Mouse (Mus musculus): ENCODE results near the gene Gm37419. TPM values are rescaled to one million over a fixed set of nuclear protein-coding genes. Genes with fewer than 3 reads are reported as not detected.

The Gm37419 gene
- polyA plus RNA-seq, 1 experiment from 2014 or later: not detected

GRCm38 (mm10) chr16:24029965-24030672 is 41.8 kb downstream of the Gm37419 start:
- Histone ChIP-seq H3K9ac (ENCODE audit: low read length) (no peak overlapping the region), H3K4me2 (no peak overlapping the region), H3K9me3 (ENCODE audit: control insufficient read depth, low read length) (no peaks in the 10 kb centered on the region), H3K36me3 (ENCODE audit: control insufficient read depth, insufficient read depth, low read length) (no peaks in the 10 kb centered on the region), H3K4me3 (ENCODE audit: low read depth, low read length) (no peak overlapping the region), H3K27ac (ENCODE audit: low read depth, low read length) (no peak overlapping the region), H3K4me1 (ENCODE audit: control insufficient read depth, insufficient read depth, low read length) (no peaks in the 10 kb centered on the region), H3K27me3 (ENCODE audit: control insufficient read depth, insufficient read depth, low read length) (no peaks in the 10 kb centered on the region)
- 78% methylated on average over 2 of the region's 2 CpGs for WGBS
- no peak for DNase-seq (ENCODE audit: low spot score, missing footprints)
- ATAC-seq (ENCODE audit: low FRiP score): no peak

DNA sequence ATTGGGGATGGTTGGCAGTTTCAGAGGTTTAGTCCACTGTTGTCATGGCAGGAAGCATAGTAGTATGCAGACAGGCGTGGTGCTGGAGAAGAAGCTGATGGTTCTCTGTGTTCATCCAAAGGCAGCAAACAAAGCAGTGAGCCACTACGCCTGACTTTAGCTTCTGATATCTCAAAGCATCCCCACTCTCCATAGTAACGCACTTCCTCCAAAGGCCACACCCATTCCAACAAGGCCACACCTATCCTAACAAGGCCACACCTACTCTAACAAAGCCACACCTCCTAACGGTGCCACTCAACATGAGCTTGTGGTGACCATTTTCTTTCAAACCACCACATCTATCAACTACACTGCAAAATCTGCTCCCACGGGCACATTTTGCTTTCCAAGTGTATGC is 45.0 kb downstream of the Gm37419 start:
- Histone ChIP-seq H3K9me3 (ENCODE audit: control insufficient read depth, low read length) (no peaks in the 10 kb centered on the region), H3K27ac (ENCODE audit: low read depth, low read length) (no peak overlapping the region), H3K4me2 (no peak overlapping the region), H3K36me3 (ENCODE audit: control insufficient read depth, insufficient read depth, low read length) (no peaks in the 10 kb centered on the region), H3K4me3 (ENCODE audit: low read depth, low read length) (no peak overlapping the region), H3K27me3 (ENCODE audit: control insufficient read depth, insufficient read depth, low read length) (no peaks in the 10 kb centered on the region), H3K9ac (ENCODE audit: low read length) (no peak overlapping the region), H3K4me1 (ENCODE audit: control insufficient read depth, insufficient read depth, low read length) (no peaks in the 10 kb centered on the region)
- 93% methylated on average over 5 of the region's 5 CpGs for WGBS
- DNase-seq (ENCODE audit: low spot score, missing footprints): no peak
- no peak for ATAC-seq (ENCODE audit: low FRiP score)

GRCm38 (mm10) chr16:24034450-24034849 is 46.2 kb downstream of the Gm37419 start:
- no peaks in the 10 kb centered on the region for H3K36me3 ChIP-seq (ENCODE audit: control insufficient read depth, insufficient read depth, low read length)
- no peak overlapping the region for H3K27ac ChIP-seq (ENCODE audit: low read depth, low read length)
- no peaks in the 10 kb centered on the region for H3K4me1 ChIP-seq (ENCODE audit: control insufficient read depth, insufficient read depth, low read length)
- H3K9ac ChIP-seq (ENCODE audit: low read length): no peak overlapping the region
- no peaks in the 10 kb centered on the region for H3K9me3 ChIP-seq (ENCODE audit: control insufficient read depth, low read length)
- peak; percentile 56 for DNase-seq (ENCODE audit: low spot score, missing footprints)
- no peaks in the 10 kb centered on the region for H3K27me3 ChIP-seq (ENCODE audit: control insufficient read depth, insufficient read depth, low read length)
- ATAC-seq (ENCODE audit: low FRiP score): no peak
- 74% methylated on average over 2 of the region's 2 CpGs for WGBS
- H3K4me2 ChIP-seq: no peak overlapping the region
- H3K4me3 ChIP-seq (ENCODE audit: low read depth, low read length): no peak overlapping the region

DNA sequence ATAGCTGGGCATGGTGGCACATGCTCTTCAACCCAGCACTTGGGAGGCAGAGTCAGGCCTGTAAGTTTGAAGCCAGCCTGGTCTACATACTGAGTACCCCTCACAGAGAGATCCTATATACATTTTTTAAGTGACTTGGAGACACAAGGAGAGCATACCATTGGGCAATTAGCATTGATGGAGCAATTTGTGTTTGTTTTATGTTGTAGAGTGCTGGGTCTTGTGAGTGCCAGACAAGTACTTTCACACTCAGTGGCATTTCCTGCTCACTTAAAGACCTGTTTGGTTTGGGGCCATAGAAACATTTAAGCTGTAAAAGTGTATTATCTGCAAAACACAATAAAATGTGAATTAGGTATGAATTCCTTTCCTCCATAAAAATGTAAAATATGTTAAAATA is 47.5 kb downstream of the Gm37419 start:
- Histone ChIP-seq H3K27ac (ENCODE audit: low read depth, low read length) (no peak overlapping the region), H3K36me3 (ENCODE audit: control insufficient read depth, insufficient read depth, low read length) (no peaks in the 10 kb centered on the region), H3K4me2 (no peak overlapping the region), H3K27me3 (ENCODE audit: control insufficient read depth, insufficient read depth, low read length) (no peaks in the 10 kb centered on the region), H3K9me3 (ENCODE audit: control insufficient read depth, low read length) (no peaks in the 10 kb centered on the region), H3K9ac (ENCODE audit: low read length) (no peak overlapping the region), H3K4me1 (ENCODE audit: control insufficient read depth, insufficient read depth, low read length) (no peaks in the 10 kb centered on the region), H3K4me3 (ENCODE audit: low read depth, low read length) (no peak overlapping the region)
- DNase-seq (ENCODE audit: low spot score, missing footprints) (no peak), ATAC-seq (ENCODE audit: low FRiP score) (no peak)

GRCm38 (mm10) chr16:24036398-24036797 is 48.1 kb downstream of the Gm37419 start:
- Histone ChIP-seq H3K27me3 (ENCODE audit: control insufficient read depth, insufficient read depth, low read length) (no peaks in the 10 kb centered on the region), H3K4me3 (ENCODE audit: low read depth, low read length) (no peak overlapping the region), H3K4me2 (no peak overlapping the region), H3K36me3 (ENCODE audit: control insufficient read depth, insufficient read depth, low read length) (no peaks in the 10 kb centered on the region), H3K4me1 (ENCODE audit: control insufficient read depth, insufficient read depth, low read length) (no peaks in the 10 kb centered on the region), H3K9me3 (ENCODE audit: control insufficient read depth, low read length) (no peaks in the 10 kb centered on the region), H3K27ac (ENCODE audit: low read depth, low read length) (no peak overlapping the region), H3K9ac (ENCODE audit: low read length) (no peak overlapping the region)
- DNase-seq (ENCODE audit: low spot score, missing footprints): no peak
- WGBS: 88% methylated on average over 3 of the region's 3 CpGs
- no peak for ATAC-seq (ENCODE audit: low FRiP score)

Other genes with a start within 250 kb of the Gm37419 start
- 35.8 and 44.0 TPM in 2 replicates for gene Sst, start 97.5 kb upstream of the Gm37419 start, polyA plus RNA-seq (2014; fragmentation: Nextera tagmentation; extraction: Ambion mirVana)
- not detected in 2 replicates for gene Rtp2, start 56.1 kb upstream of the Gm37419 start, polyA plus RNA-seq (2014; fragmentation: Nextera tagmentation; extraction: Ambion mirVana)
- gene Bcl6, start 370 bp downstream of the Gm37419 start, polyA plus RNA-seq (2014; fragmentation: Nextera tagmentation; extraction: Ambion mirVana): 0.11 TPM in 1 of 2 replicates, not detected in the other